Mouse (Mus musculus) liver, postnatal 0 days (tissue): ENCODE measurements around the gene Aspscr1.
A peak's percentile ranks its signal among the peaks of the same experiment; 100 is the strongest.

Source experiments
- CTCF ChIP-seq: sonication (generic); IDR thresholded peaks from 2 replicates; pipeline ENCODE4 v1.5.1; 2016; ENCODE audit warnings: antibody characterized with exemption, low read depth
- EP300 ChIP-seq: IDR thresholded peaks from 2 replicates; pipeline ENCODE4 v1.6.1; 2016; ENCODE audit warnings: antibody characterized with exemption, low read depth, mild to moderate bottlenecking

DNA sequence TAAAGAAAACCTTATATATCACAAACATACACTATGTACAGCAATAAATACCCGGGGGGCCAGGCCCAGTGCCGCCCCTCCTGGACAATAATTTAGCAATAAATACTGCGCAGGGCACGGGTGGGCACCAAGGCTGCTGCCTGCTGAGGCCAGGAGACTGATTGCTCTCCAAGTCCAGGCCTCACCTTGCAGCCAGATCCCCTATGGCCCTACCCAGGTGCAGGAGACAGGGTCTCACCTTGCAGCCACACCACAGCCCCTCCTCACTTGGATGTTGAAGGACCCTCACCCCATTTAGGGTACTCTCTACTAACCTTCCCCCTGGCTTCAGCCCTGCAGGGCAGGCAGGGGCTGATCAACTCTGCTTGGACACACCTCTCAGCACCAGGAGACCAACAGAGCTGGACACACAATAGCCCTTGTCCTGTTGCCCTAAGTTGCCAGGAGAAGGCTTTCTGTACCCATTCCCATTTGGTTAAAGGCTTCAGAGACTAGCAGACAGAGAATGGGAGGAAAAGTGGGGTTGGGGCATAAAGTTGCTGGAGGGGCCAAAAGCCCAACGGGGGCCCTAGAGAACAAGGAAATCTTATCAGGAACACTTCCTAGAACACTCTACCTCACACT, 47.5 kb upstream of the Aspscr1 start, which contains the start of gene Sirt7:
- no peak for TF ChIP-seq CTCF
- TF ChIP-seq EP300, result peak; percentile 20; the same call in 1 of the 2 replicates
